Mouse (Mus musculus) CD8-positive naive resting alpha-beta T cell, adult 57 days (primary cell): ENCODE data around the gene Khnyn. TPM values are rescaled to one million over a fixed set of nuclear protein-coding genes. Genes with fewer than 3 reads are reported as not detected.

Experiments
- total RNA-seq: library from RNA; stranded (reverse); gene quantifications from one replicate; pipeline ENCODE4 v1.2.4, GENCODE M21; 2023

Gene Khnyn
- 63.1 TPM for total RNA-seq

GRCm38 (mm10) chr14:55884713-55885113, at the start of gene Khnyn:
TSS of gene Khnyn (plus strand) at chr14:55884947.

GRCm38 (mm10) chr14:55853621-55854285, 31.0 kb upstream of the Khnyn start, which contains the start of gene Nynrin:
TSS of gene Nynrin (plus strand) at chr14:55854010.

GRCm38 (mm10) chr14:55884166-55884565, 581 bp upstream of the Khnyn start, which contains the start of gene Cbln3:
TSS of gene Cbln3 (minus strand) at chr14:55884392.

GRCm38 (mm10) chr14:55899701-55900413, 15.1 kb downstream of the Khnyn start, which contains the start of gene Sdr39u1:
TSS of gene Sdr39u1 (minus strand) at chr14:55900293.

GRCm38 (mm10) chr14:55944575-55944974, 59.8 kb downstream of the Khnyn start, which contains the start of gene Cma1:
TSS of gene Cma1 (minus strand) at chr14:55944675.

Other genes with a start within 250 kb of the Khnyn start
- 65.4 TPM for gene Ipo4, start 249.0 kb upstream of the Khnyn start, total RNA-seq
- 4.2 TPM for gene Gm49378, start 247.1 kb upstream of the Khnyn start, total RNA-seq
- 40.1 TPM for gene Tm9sf1, start 241.1 kb upstream of the Khnyn start, total RNA-seq
- 4.1 TPM for gene Tssk4, start 234.8 kb upstream of the Khnyn start, total RNA-seq
- 45.7 TPM for gene Mdp1, start 224.4 kb upstream of the Khnyn start, total RNA-seq
- 18.6 TPM for gene Gmpr2, start 213.0 kb upstream of the Khnyn start, total RNA-seq
- gene Nedd8, start 212.8 kb upstream of the Khnyn start, total RNA-seq, result 164 TPM
- gene Tinf2, start 203.1 kb upstream of the Khnyn start, total RNA-seq, result 101 TPM
- 0.95 TPM for gene Tgm1, start 171.0 kb upstream of the Khnyn start, total RNA-seq
- 85.8 TPM for gene Rabggta, start 162.7 kb upstream of the Khnyn start, total RNA-seq
- 11.6 TPM for gene Dhrs1, start 139.3 kb upstream of the Khnyn start, total RNA-seq
- gene Nop9, start 139.3 kb upstream of the Khnyn start, total RNA-seq, result 30.4 TPM
- gene Cideb, start 126.5 kb upstream of the Khnyn start, total RNA-seq, result not detected
- gene Ltb4r2, start 123.5 kb upstream of the Khnyn start, total RNA-seq, result 0.18 TPM
- gene Ltb4r1, start 119.0 kb upstream of the Khnyn start, total RNA-seq, result 0.37 TPM
- 0.52 TPM for gene Adcy4, start 100.9 kb upstream of the Khnyn start, total RNA-seq
- gene Ripk3, start 96.1 kb upstream of the Khnyn start, total RNA-seq, result 40.3 TPM
- gene Nfatc4, start 61.8 kb upstream of the Khnyn start, total RNA-seq, result not detected
- 0.43 TPM for gene Nynrin, start 30.9 kb upstream of the Khnyn start, total RNA-seq
- gene Cbln3, start 555 bp upstream of the Khnyn start, total RNA-seq, result not detected
- 44.2 TPM for gene Sdr39u1, start 15.3 kb downstream of the Khnyn start, total RNA-seq
- gene Cma1, start 59.7 kb downstream of the Khnyn start, total RNA-seq, result not detected
- not detected for gene Cma2, start 66.0 kb downstream of the Khnyn start, total RNA-seq
- not detected for gene Mcpt1, start 133.0 kb downstream of the Khnyn start, total RNA-seq
- gene Mcpt9, start 145.5 kb downstream of the Khnyn start, total RNA-seq, result not detected
- not detected for gene Mcpt2, start 157.1 kb downstream of the Khnyn start, total RNA-seq
- gene Mcpt4, start 177.4 kb downstream of the Khnyn start, total RNA-seq, result not detected
- not detected for gene Mcpt8, start 200.3 kb downstream of the Khnyn start, total RNA-seq
- not detected for gene Ctsg, start 217.6 kb downstream of the Khnyn start, total RNA-seq
- gene Gzme, start 235.7 kb downstream of the Khnyn start, total RNA-seq, result not detected
- not detected for gene Gzmd, start 247.7 kb downstream of the Khnyn start, total RNA-seq